Mouse (Mus musculus): Measurements from ENCODE around the gene Lrp5. TPM values are rescaled to one million over a fixed set of nuclear protein-coding genes. Genes with fewer than 3 reads are reported as not detected.

Gene Lrp5
- polyA plus RNA-seq, 1 experiment from 2014 or later: 5.2 TPM

DNA sequence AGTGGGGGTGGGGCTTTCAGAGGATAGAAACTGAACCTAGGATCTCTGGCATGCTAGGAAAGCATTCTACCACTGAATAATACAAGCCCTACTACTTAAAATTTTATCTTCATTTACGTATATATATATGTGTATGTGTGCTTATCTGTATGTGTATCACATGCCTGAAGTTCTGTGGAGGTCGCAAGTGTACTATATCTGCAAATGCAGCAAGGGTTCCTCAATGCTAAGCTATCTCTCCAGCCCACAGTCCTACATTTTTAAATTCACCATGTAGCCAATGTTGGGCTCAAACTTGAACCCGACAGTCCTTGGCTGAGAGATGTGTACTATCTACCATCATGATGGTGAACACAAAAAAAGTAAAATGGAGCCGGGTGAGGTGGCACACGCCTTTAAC lies 145.4 kb downstream of the Lrp5 start:
- WGBS: 95% methylated on average over 5 of the region's 5 CpGs
- no peaks in the 10 kb centered on the region; the same call in 1 of the 2 replicates for H3K36me3 ChIP-seq (replicated peaks; ENCODE audit: control insufficient read depth, insufficient read depth, low read depth, low read length)
- H3K27ac ChIP-seq (replicated peaks; ENCODE audit: low read depth, low read length): no peak overlapping the region
- H3K27me3 ChIP-seq (ENCODE audit: control insufficient read depth, insufficient read depth, low read length): no peaks in the 10 kb centered on the region
- DNase-seq (ENCODE audit: low spot score) (no peak), ATAC-seq (replicated peaks; ENCODE audit: insufficient number of reproducible peaks, low FRiP score, low TSS enrichment, low read depth) (no peak)
- no peaks in the 10 kb centered on the region for H3K9me3 ChIP-seq (replicated peaks; ENCODE audit: control insufficient read depth, low read length)
- H3K4me3 ChIP-seq (ENCODE audit: low read depth, low read length): no peak overlapping the region
- no peak overlapping the region for H3K4me2 ChIP-seq (ENCODE audit: low read depth, low read length)
- no peak overlapping the region for H3K9ac ChIP-seq (replicated peaks; ENCODE audit: low read length)
- H3K4me1 ChIP-seq (ENCODE audit: control insufficient read depth, insufficient read depth, low read length): no peaks in the 10 kb centered on the region

DNA sequence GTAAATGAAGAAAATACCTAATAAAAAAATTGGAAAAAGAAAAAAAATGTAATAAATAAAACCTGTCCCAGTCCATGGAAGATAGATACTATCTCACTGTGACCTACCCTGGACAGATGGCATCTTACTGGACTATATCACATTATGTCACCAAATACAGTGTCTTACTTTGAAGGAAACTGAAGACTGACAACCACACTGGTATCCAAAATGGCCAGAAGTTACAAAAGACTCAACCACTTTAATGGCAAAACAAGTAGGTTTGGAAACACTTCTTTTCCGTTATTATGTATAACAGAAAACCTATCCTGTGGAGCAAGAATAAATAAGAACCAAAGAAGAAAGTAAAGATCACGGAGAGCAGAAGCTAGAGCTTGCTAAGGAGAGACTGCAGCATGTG lies 146.1 kb downstream of the Lrp5 start:
- no peaks in the 10 kb centered on the region for H3K4me1 ChIP-seq (ENCODE audit: control insufficient read depth, insufficient read depth, low read length)
- no peaks in the 10 kb centered on the region for H3K27me3 ChIP-seq (ENCODE audit: control insufficient read depth, insufficient read depth, low read length)
- H3K27ac ChIP-seq (replicated peaks; ENCODE audit: low read depth, low read length): no peak overlapping the region
- no peaks in the 10 kb centered on the region; the same call in 1 of the 2 replicates for H3K36me3 ChIP-seq (replicated peaks; ENCODE audit: control insufficient read depth, insufficient read depth, low read depth, low read length)
- no peaks in the 10 kb centered on the region for H3K9me3 ChIP-seq (replicated peaks; ENCODE audit: control insufficient read depth, low read length)
- no peak overlapping the region for H3K4me2 ChIP-seq (ENCODE audit: low read depth, low read length)
- no peak overlapping the region for H3K9ac ChIP-seq (replicated peaks; ENCODE audit: low read length)
- ATAC-seq (replicated peaks; ENCODE audit: insufficient number of reproducible peaks, low FRiP score, low TSS enrichment, low read depth): no peak
- DNase-seq (ENCODE audit: low spot score): no peak
- no peak overlapping the region for H3K4me3 ChIP-seq (ENCODE audit: low read depth, low read length)
- WGBS: 96% methylated on average over 2 of the region's 2 CpGs

DNA sequence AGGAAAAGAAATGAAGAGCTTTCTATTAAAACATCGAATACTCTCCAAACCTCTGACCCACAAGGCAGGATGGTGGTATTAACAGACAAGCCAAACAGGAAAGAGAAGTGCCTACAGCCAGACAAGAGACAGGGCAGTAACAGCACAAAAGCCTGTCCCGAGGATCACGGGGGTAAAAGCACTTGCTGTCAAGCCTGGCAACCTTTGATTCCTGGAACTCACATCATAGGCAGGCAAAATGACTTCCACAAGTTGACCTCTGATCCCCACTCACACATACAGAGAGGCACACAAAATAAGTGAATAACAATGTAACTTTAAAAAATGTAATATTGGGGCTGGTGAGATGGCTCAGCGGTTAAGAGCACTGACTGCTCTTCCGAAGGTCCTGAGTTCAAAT lies 146.9 kb downstream of the Lrp5 start:
- no peak for ATAC-seq (replicated peaks; ENCODE audit: insufficient number of reproducible peaks, low FRiP score, low TSS enrichment, low read depth)
- H3K27ac ChIP-seq (replicated peaks; ENCODE audit: low read depth, low read length): no peak overlapping the region
- no peaks in the 10 kb centered on the region for H3K4me1 ChIP-seq (ENCODE audit: control insufficient read depth, insufficient read depth, low read length)
- H3K9ac ChIP-seq (replicated peaks; ENCODE audit: low read length): no peak overlapping the region
- H3K27me3 ChIP-seq (ENCODE audit: control insufficient read depth, insufficient read depth, low read length): no peaks in the 10 kb centered on the region
- WGBS: 79% methylated on average over 5 of the region's 5 CpGs
- no peak overlapping the region for H3K4me2 ChIP-seq (ENCODE audit: low read depth, low read length)
- no peaks in the 10 kb centered on the region; the same call in 1 of the 2 replicates for H3K36me3 ChIP-seq (replicated peaks; ENCODE audit: control insufficient read depth, insufficient read depth, low read depth, low read length)
- no peak for DNase-seq (ENCODE audit: low spot score)
- no peaks in the 10 kb centered on the region for H3K9me3 ChIP-seq (replicated peaks; ENCODE audit: control insufficient read depth, low read length)
- no peak overlapping the region for H3K4me3 ChIP-seq (ENCODE audit: low read depth, low read length)

DNA sequence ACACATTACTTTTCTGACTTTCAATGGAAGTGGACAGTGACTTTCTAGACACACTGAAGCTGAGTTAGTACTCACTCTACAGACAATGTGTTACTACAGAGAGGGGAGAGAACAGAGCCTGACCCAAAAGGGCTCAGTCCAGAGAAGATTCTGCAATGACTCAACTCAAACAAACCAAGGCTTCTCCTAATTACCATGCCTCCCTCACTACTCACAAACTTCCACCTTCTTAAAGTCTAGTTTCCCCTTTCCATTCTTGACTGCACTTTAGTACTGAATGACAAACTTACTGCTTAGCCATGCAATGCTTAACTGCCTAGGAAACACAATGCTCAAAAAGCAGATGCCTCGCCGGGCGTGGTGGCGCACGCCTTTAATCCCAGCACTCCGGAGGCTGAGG lies 148.7 kb downstream of the Lrp5 start:
- Histone ChIP-seq H3K4me2 (ENCODE audit: low read depth, low read length) (no peak overlapping the region), H3K27ac (replicated peaks; ENCODE audit: low read depth, low read length) (no peak overlapping the region), H3K9ac (replicated peaks; ENCODE audit: low read length) (no peak overlapping the region), H3K36me3 (replicated peaks; ENCODE audit: control insufficient read depth, insufficient read depth, low read depth, low read length) (no peaks in the 10 kb centered on the region; the same call in 1 of the 2 replicates), H3K4me3 (ENCODE audit: low read depth, low read length) (no peak overlapping the region), H3K27me3 (ENCODE audit: control insufficient read depth, insufficient read depth, low read length) (no peaks in the 10 kb centered on the region), H3K9me3 (replicated peaks; ENCODE audit: control insufficient read depth, low read length) (no peaks in the 10 kb centered on the region), H3K4me1 (ENCODE audit: control insufficient read depth, insufficient read depth, low read length) (no peaks in the 10 kb centered on the region)
- WGBS: over 99% methylated on average over 6 of the region's 6 CpGs
- no peak for DNase-seq (ENCODE audit: low spot score)
- ATAC-seq (replicated peaks; ENCODE audit: insufficient number of reproducible peaks, low FRiP score, low TSS enrichment, low read depth): no peak

DNA sequence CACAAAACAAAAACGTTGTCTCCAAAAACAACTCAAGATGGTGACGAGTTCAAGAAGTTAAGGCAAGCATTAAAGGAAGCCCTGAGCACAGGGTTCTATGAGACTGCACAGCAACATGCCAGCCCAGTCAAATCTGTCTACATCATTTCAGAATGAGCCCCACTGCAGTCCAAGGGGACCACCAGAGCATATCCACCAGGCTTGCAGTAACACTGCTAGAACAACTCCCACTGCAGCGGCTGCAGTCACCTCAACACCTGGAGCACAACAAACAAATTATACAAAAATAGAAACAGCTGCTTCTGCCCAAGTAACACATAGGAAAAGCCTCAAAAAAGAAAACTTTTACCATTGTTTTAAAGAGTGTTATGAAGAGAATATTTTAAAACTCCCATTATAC lies 151.4 kb downstream of the Lrp5 start:
- Histone ChIP-seq H3K36me3 (replicated peaks; ENCODE audit: control insufficient read depth, insufficient read depth, low read depth, low read length) (no peaks in the 10 kb centered on the region), H3K4me2 (ENCODE audit: low read depth, low read length) (no peak overlapping the region), H3K9me3 (replicated peaks; ENCODE audit: control insufficient read depth, low read length) (no peaks in the 10 kb centered on the region), H3K27ac (replicated peaks; ENCODE audit: low read depth, low read length) (no peak overlapping the region), H3K4me1 (ENCODE audit: control insufficient read depth, insufficient read depth, low read length) (no peaks in the 10 kb centered on the region), H3K4me3 (ENCODE audit: low read depth, low read length) (no peak overlapping the region), H3K27me3 (ENCODE audit: control insufficient read depth, insufficient read depth, low read length) (no peaks in the 10 kb centered on the region), H3K9ac (replicated peaks; ENCODE audit: low read length) (no peak overlapping the region)
- 87% methylated on average over 3 of the region's 3 CpGs for WGBS
- ATAC-seq (replicated peaks; ENCODE audit: insufficient number of reproducible peaks, low FRiP score, low TSS enrichment, low read depth) (no peak), DNase-seq (ENCODE audit: low spot score) (no peak)

Other genes with a start within 250 kb of the Lrp5 start
- 72.2 and 83.2 TPM in 2 replicates for gene Ppp6r3, start 110.8 kb downstream of the Lrp5 start, polyA plus RNA-seq (2014; fragmentation: Nextera tagmentation; extraction: Ambion mirVana)
- gene 1810055G02Rik, start 21.7 kb upstream of the Lrp5 start, polyA plus RNA-seq (2014; fragmentation: Nextera tagmentation; extraction: Ambion mirVana): 37.9 and 39.0 TPM in 2 replicates
- gene Kmt5b, start 80.9 kb upstream of the Lrp5 start, polyA plus RNA-seq (2014; fragmentation: Nextera tagmentation; extraction: Ambion mirVana): 28.4 and 30.8 TPM in 2 replicates
- 38.1 and 46.2 TPM in 2 replicates for gene Chka, start 165.2 kb upstream of the Lrp5 start, polyA plus RNA-seq (2014; fragmentation: Nextera tagmentation; extraction: Ambion mirVana)
- 16.3 and 21.8 TPM in 2 replicates for gene Tcirg1, start 220.6 kb upstream of the Lrp5 start, polyA plus RNA-seq (2014; fragmentation: Nextera tagmentation; extraction: Ambion mirVana)
- 248 and 267 TPM in 2 replicates for gene Ndufs8, start 226.2 kb upstream of the Lrp5 start, polyA plus RNA-seq (2014; fragmentation: Nextera tagmentation; extraction: Ambion mirVana)
- 0.49 and 1.00 TPM in 2 replicates for gene Aldh3b1, start 243.2 kb upstream of the Lrp5 start, polyA plus RNA-seq (2014; fragmentation: Nextera tagmentation; extraction: Ambion mirVana)
- gene Unc93b1, start 248.6 kb upstream of the Lrp5 start, polyA plus RNA-seq (2014; fragmentation: Nextera tagmentation; extraction: Ambion mirVana): 6.0 and 6.3 TPM in 2 replicates

Measured in embryonic facial prominence, embryonic 11.5 days (tissue).